Comparison of ENCODE assay signal across 10 mouse cellular contexts in genomic region chr4:111294528-111295241, GRCm38 (mm10).
"Had no signal": no experiment of that assay in that cellular context is flagged by ENCODE, and none has a peak within 500 bp of the region (broad histone marks: within the 10 kb centered on the region; RNA-seq: fewer than 3 reads in every experiment).

No protein-coding gene starts in this region.

- H3K4me2 ChIP-seq: kidney, embryonic 15.5 days; limb, embryonic 13.5 days had no signal

- H3K9me3 ChIP-seq: kidney, embryonic 15.5 days; limb, embryonic 13.5 days had no signal

- H3K9ac ChIP-seq: kidney, embryonic 15.5 days; limb, embryonic 13.5 days; liver, embryonic 14.5 days had no signal

- H3K36me3 ChIP-seq: kidney, embryonic 15.5 days; limb, embryonic 13.5 days had no signal

- H3K4me3 ChIP-seq: kidney, embryonic 15.5 days; limb, embryonic 13.5 days had no signal

- H3K4me1 ChIP-seq: kidney, embryonic 15.5 days; limb, embryonic 13.5 days had no signal

- H3K27me3 ChIP-seq: kidney, embryonic 15.5 days; limb, embryonic 13.5 days had no signal

- ATAC-seq: midbrain, embryonic 16.5 days had no signal

- DNase-seq: kidney, postnatal 14 days; left cerebral cortex, postnatal 4 days; lung, adult 18-20 months; right cerebral cortex, adult 18-20 months; right cerebral cortex, postnatal 25 days; thymus, postnatal 4 days had no signal

- H3K27ac ChIP-seq: kidney, embryonic 15.5 days; limb, embryonic 13.5 days; liver, embryonic 14.5 days had no signal
